Mouse (Mus musculus) common myeloid progenitor, adult 5-6 weeks (primary cell): ENCODE measurements around the gene Ksr1. TPM values are rescaled to one million over a fixed set of nuclear protein-coding genes. Genes with fewer than 3 reads are reported as not detected.

Experiments
- ATAC-seq: replicated peaks from 2 replicates; pipeline ENCODE4 v1.8.0; 2016; ENCODE audit warnings: low read depth, mild to moderate bottlenecking, moderate TSS enrichment, inconsistent platforms; ENCODE audit not compliant: poor library complexity, severe bottlenecking
- total RNA-seq: library from RNA; stranded (forward); fragments of 200-1000, 187-1606 nt; gene quantifications from 2 replicates; pipeline ENCODE4 v1.2.3, GENCODE M21; 2017

Ksr1 gene
- total RNA-seq, 1 experiment from 2014 or later, result 7.9 TPM

- ATAC-seq, result no peak
Observed at GRCm38 (mm10) chr11:79073583-79073982, 72.6 kb downstream of the Ksr1 start.

GRCm38 (mm10) chr11:79072108-79072507 lies 74.1 kb downstream of the Ksr1 start:
- no peak for ATAC-seq

- ATAC-seq, result peak; percentile 67
Observed at GRCm38 (mm10) chr11:79071082-79071972, 74.9 kb downstream of the Ksr1 start.

- no peak for ATAC-seq
Observed at GRCm38 (mm10) chr11:79069453-79070153, 76.6 kb downstream of the Ksr1 start.

GRCm38 (mm10) chr11:79067172-79067571 lies 79.0 kb downstream of the Ksr1 start:
- no peak for ATAC-seq

GRCm38 (mm10) chr11:79066191-79066530 lies 80.0 kb downstream of the Ksr1 start:
- ATAC-seq, result no peak

- ATAC-seq, result no peak
Observed at GRCm38 (mm10) chr11:79065463-79066190, 80.6 kb downstream of the Ksr1 start.

GRCm38 (mm10) chr11:79064311-79064710 lies 81.9 kb downstream of the Ksr1 start:
- ATAC-seq, result no peak

GRCm38 (mm10) chr11:79063616-79064015 lies 82.6 kb downstream of the Ksr1 start:
- no peak for ATAC-seq

GRCm38 (mm10) chr11:79062897-79063296 lies 83.3 kb downstream of the Ksr1 start:
- no peak for ATAC-seq

- no peak for ATAC-seq
Observed at GRCm38 (mm10) chr11:79061839-79062238, 84.4 kb downstream of the Ksr1 start.

- 0 out of 2 replicates have a peak, but pooled peaks have one; percentile 21 for ATAC-seq
Observed at GRCm38 (mm10) chr11:79059850-79060249, 86.4 kb downstream of the Ksr1 start.

GRCm38 (mm10) chr11:79059062-79059461 lies 87.1 kb downstream of the Ksr1 start:
- ATAC-seq, result no peak

- ATAC-seq, result no peak
Observed at GRCm38 (mm10) chr11:79058610-79059009, 87.6 kb downstream of the Ksr1 start.

GRCm38 (mm10) chr11:79057809-79058208 lies 88.4 kb downstream of the Ksr1 start:
- ATAC-seq, result no peak

- ATAC-seq, result no peak
Observed at GRCm38 (mm10) chr11:79056891-79057290, 89.3 kb downstream of the Ksr1 start.

- no peak for ATAC-seq
Observed at GRCm38 (mm10) chr11:79056027-79056426, 90.2 kb downstream of the Ksr1 start.

- ATAC-seq, result no peak
Observed at GRCm38 (mm10) chr11:79055161-79055560, 91.0 kb downstream of the Ksr1 start.

- ATAC-seq, result peak; percentile 33; the same call in 1 of the 2 replicates
Observed at GRCm38 (mm10) chr11:79054161-79055152, 91.8 kb downstream of the Ksr1 start.
